Mouse (Mus musculus): ENCODE measurements around the gene Nlrp4c.

- TF ChIP-seq POLR2A (IDR thresholded peaks at IDR 0.05; ENCODE audit: low read depth, low read length), result no peak
- no peak for TF ChIP-seq CTCF (IDR thresholded peaks at IDR 0.05; ENCODE audit: extremely low read depth, insufficient read depth, insufficient read length, insufficient replicate concordance)
These were observed 107.1 kb downstream of the Nlrp4c start for GRCm38 (mm10) chr7:6152036-6152435.

Measured in spleen, adult 2 months (tissue).